ENCODE assay signal across 8 mouse cellular contexts in genomic region chr2:156475285-156476110, GRCm38 (mm10). TPM values are rescaled to one million over a fixed set of nuclear protein-coding genes. Genes with fewer than 3 reads are reported as not detected.
DNase-seq lines count a peak whose midpoint lies in the region; ATAC-seq and TF ChIP-seq lines count a peak whose summit lies in the region.

No protein-coding gene starts in this region.

- peak overlapping the region; percentile 98 for H3K4me2 ChIP-seq in forebrain, embryonic 12.5 days
- peak overlapping the region; percentile 92 for H3K4me2 ChIP-seq in neural tube, embryonic 14.5 days (ENCODE audit: low read depth, low read length)

- no peak for TF ChIP-seq POLR2A in lung, adult 2 months (IDR thresholded peaks at IDR 0.05; ENCODE audit: borderline replicate concordance, extremely low read depth, low read depth, low read length)

- TF ChIP-seq CTCF in layer of hippocampus, adult 2 months (conservative IDR thresholded peaks at IDR 0.05), result no peak
- TF ChIP-seq CTCF in lung, adult 2 months (IDR thresholded peaks at IDR 0.05; ENCODE audit: insufficient read depth, low read length), result no peak

- H3K4me1 ChIP-seq in ES-E14 (ENCODE audit: control insufficient read depth in 2 of 2, insufficient read depth in 2 of 2, low read length in 2 of 2, poor library complexity in 1 of 2), result peaks cover 6 to 23% of the 10 kb centered on the region in 2 experiments; a peak in 3 of 4 replicates
- peaks cover 23% of the 10 kb centered on the region for H3K4me1 ChIP-seq in brown adipose tissue, adult 24 weeks (ENCODE audit: control insufficient read depth, insufficient read depth, insufficient read length, low read length)
- peaks cover 36% of the 10 kb centered on the region for H3K4me1 ChIP-seq in forebrain, embryonic 12.5 days
- peaks cover 2% of the 10 kb centered on the region; the same call in 1 of the 2 replicates for H3K4me1 ChIP-seq in lung, adult 2 months (ENCODE audit: control insufficient read depth, insufficient read depth, low read length)
- H3K4me1 ChIP-seq in neural tube, embryonic 14.5 days (ENCODE audit: control insufficient read depth, insufficient read depth, low read length), result peaks cover 15% of the 10 kb centered on the region

- ATAC-seq in forebrain, embryonic 12.5 days (ENCODE audit: low FRiP score), result peak; percentile 79
- ATAC-seq in neural tube, embryonic 14.5 days (ENCODE audit: low read depth), result peak; percentile 76

- 0 out of 2 replicates have a peak, but pooled peaks cover 6% of the 10 kb centered on the region for H3K27me3 ChIP-seq in forebrain, embryonic 12.5 days
- no peaks in the 10 kb centered on the region for H3K27me3 ChIP-seq in neural tube, embryonic 14.5 days (ENCODE audit: control insufficient read depth, insufficient read depth, low read length)

- H3K36me3 ChIP-seq in ES-E14 (ENCODE audit: control insufficient read depth, insufficient read depth, low read length, poor library complexity, severe bottlenecking), result no peaks in the 10 kb centered on the region
- H3K36me3 ChIP-seq in forebrain, embryonic 12.5 days (replicated peaks), result no peaks in the 10 kb centered on the region
- H3K36me3 ChIP-seq in neural tube, embryonic 14.5 days (ENCODE audit: control insufficient read depth, insufficient read depth, low read length), result no peaks in the 10 kb centered on the region

- intact Hi-C loops in heart, postnatal 36 days (cut with DNase I), result no loop called here

- peak overlapping the region; percentile 70 for H3K9ac ChIP-seq in ES-E14 (ENCODE audit: insufficient read depth, low read depth, low read length, poor library complexity, severe bottlenecking)
- peak overlapping the region; percentile 88 for H3K9ac ChIP-seq in forebrain, embryonic 12.5 days
- H3K9ac ChIP-seq in neural tube, embryonic 14.5 days (replicated peaks; ENCODE audit: low read depth, low read length), result peak overlapping the region; percentile 89

- H3K4me3 ChIP-seq in ES-E14 (ENCODE audit: insufficient read depth in 1 of 2, low read depth in 1 of 2, low read length in 2 of 2, poor library complexity in 1 of 2, severe bottlenecking in 1 of 2), result peak overlapping the region; percentile 77 to 78
- H3K4me3 ChIP-seq in brown adipose tissue, adult 24 weeks (ENCODE audit: insufficient read depth, low read depth, low read length), result peak overlapping the region; percentile 85
- peak overlapping the region; percentile 67 for H3K4me3 ChIP-seq in forebrain, embryonic 12.5 days (replicated peaks)
- peak overlapping the region; percentile 62 for H3K4me3 ChIP-seq in layer of hippocampus, adult 2 months
- peak overlapping the region; percentile 60 for H3K4me3 ChIP-seq in lung, adult 2 months (replicated peaks; ENCODE audit: extremely low read depth, low read depth, low read length)
- H3K4me3 ChIP-seq in neural tube, embryonic 14.5 days (ENCODE audit: low read depth, low read length), result peak overlapping the region; percentile 64

- H3K27ac ChIP-seq in ES-E14 (ENCODE audit: insufficient read depth, low read depth, low read length, poor library complexity, severe bottlenecking), result no peak overlapping the region
- peak overlapping the region; percentile 82 for H3K27ac ChIP-seq in brown adipose tissue, adult 24 weeks (replicated peaks; ENCODE audit: low read depth, low read length)
- peak overlapping the region; percentile 69 for H3K27ac ChIP-seq in forebrain, embryonic 12.5 days
- peak overlapping the region; percentile 98 for H3K27ac ChIP-seq in layer of hippocampus, adult 2 months
- H3K27ac ChIP-seq in neural tube, embryonic 14.5 days (ENCODE audit: low read depth, low read length), result peak overlapping the region; percentile 74

- DNase-seq in ES-E14 (ENCODE audit: low read depth, low spot score), result no peak
- DNase-seq in heart, postnatal 36 days, result peak; percentile 69 to 80
- DNase-seq in layer of hippocampus, adult 2 months (ENCODE audit: low spot score in 2 of 2), result peak; percentile 48 to 52
- peak; percentile 70 for DNase-seq in lung, adult 2 months
- DNase-seq in thymus, postnatal 36 days, result peak; percentile 15 to 29

- under 1% methylated on average over 54 of the region's 80 CpGs for WGBS in forebrain, embryonic 12.5 days
- WGBS in lung, adult 2 months, result 4% methylated on average over 71 of the region's 80 CpGs
- WGBS in neural tube, embryonic 14.5 days, result under 1% methylated on average over 55 of the region's 80 CpGs

- H3K9me3 ChIP-seq in ES-E14 (ENCODE audit: control insufficient read depth, insufficient read depth, low read depth, low read length), result no peaks in the 10 kb centered on the region
- H3K9me3 ChIP-seq in forebrain, embryonic 12.5 days, result no peaks in the 10 kb centered on the region
- no peaks in the 10 kb centered on the region for H3K9me3 ChIP-seq in neural tube, embryonic 14.5 days (ENCODE audit: control insufficient read depth, low read length)

- in situ Hi-C loops in ES-E14 (cut with MboI; ENCODE audit: low sequenced_read_pairs in 2 of 2, unreplicated experiment in 2 of 2), result no loop called here

TF ChIP-seq in ES-E14, 5 proteins besides CTCF, POLR2A, EP300 and RAD21:
- TF ChIP-seq ZC3H11A (IDR thresholded peaks at IDR 0.05; ENCODE audit: borderline replicate concordance, low read depth, low read length) (no peak), CHD2 (IDR thresholded peaks at IDR 0.05; ENCODE audit: low read depth, low read length) (no peak), HCFC1 (IDR thresholded peaks at IDR 0.05; ENCODE audit: borderline replicate concordance, insufficient read depth, low read length) (no peak), ZNF384 (IDR thresholded peaks at IDR 0.05; ENCODE audit: low read depth, low read length) (no peak), MAFK (IDR thresholded peaks at IDR 0.05; ENCODE audit: insufficient read depth, low read depth, low read length) (peak; percentile 74; the same call in 1 of the 2 replicates)

RNA-seq across cellular contexts. Expression of gene Epb41l1, which starts 54.8 kb away (rescaled TPM):
- total RNA-seq in ES-E14 (2012; rRNA removed), result 20.5 and 27.3 TPM in 2 replicates
- polyA plus RNA-seq in brown adipose tissue, adult 24 weeks (2012; ENCODE audit: insufficient read depth, insufficient read length, missing spikeins), result 23.3 and 29.1 TPM in 2 replicates
- polyA plus RNA-seq in forebrain, embryonic 12.5 days (2016; fragmentation: Nextera tagmentation; extraction: Ambion mirVana), result 4.1 and 4.4 TPM in 2 replicates
- 1 to 10 TPM; 6.3 to 9.1 TPM for total RNA-seq in heart, postnatal 36 days (2021)
- 100 to 1,000 TPM; 340 to 347 TPM for total RNA-seq in layer of hippocampus, adult 2 months (2021)
- polyA plus RNA-seq in lung, adult 2 months (2012; rRNA removed), result 24.7 and 25.1 TPM in 2 replicates
- polyA plus RNA-seq in neural tube, embryonic 14.5 days (2014; fragmentation: Nextera tagmentation; extraction: Ambion mirVana), result 19.8 and 25.5 TPM in 2 replicates
